Mouse (Mus musculus) erythroblast, embryonic 14.5 days (primary cell): ENCODE results near the gene Plcb2.

Experiments used
- GATA1 ChIP-seq: IDR thresholded peaks from 2 replicates; pipeline ENCODE4 v1.6.1; 2012; ENCODE audit warnings: low read length, inconsistent platforms, mixed read lengths
- TAL1 ChIP-seq: IDR thresholded peaks from 3 replicates; pipeline ENCODE4 v1.6.1; 2012; ENCODE audit warnings: low read length, inconsistent platforms, mixed read lengths

GRCm38 (mm10) chr2:118662902-118663803, 65.1 kb downstream of the Plcb2 start, which contains the start of gene Pak6:
- TF ChIP-seq GATA1 (no peak), TAL1 (no peak)
